In genomic region chr9:113759684-113760083, GRCm38 (mm10) we compare ENCODE assay signal across 1 mouse cellular context.
TF ChIP-seq lines count a peak whose summit lies in the region.

No protein-coding gene starts in this region.

TF ChIP-seq in MEL, 35 proteins besides CTCF, POLR2A, EP300 and RAD21:
- no peak for TF ChIP-seq POLR2AphosphoS5 (IDR thresholded peaks at IDR 0.05; ENCODE audit: borderline replicate concordance, low read depth, low read length)
- no peak for TF ChIP-seq NRF1 (IDR thresholded peaks at IDR 0.05; ENCODE audit: insufficient read depth, low read depth, low read length, poor library complexity, severe bottlenecking)
- TF ChIP-seq SMC3 (IDR thresholded peaks at IDR 0.05; ENCODE audit: low read depth, low read length): peak; percentile 19; the same call in 1 of the 2 replicates
TF ChIP-seq in MEL: peak in this region for 1.
